Mouse (Mus musculus) adrenal gland, postnatal 4 days (tissue): ENCODE data around the gene Mrpl44. TPM values are rescaled to one million over a fixed set of nuclear protein-coding genes. Genes with fewer than 3 reads are reported as not detected.

Source experiments
- total RNA-seq, 2 experiments: library from RNA; stranded (reverse); gene quantifications; 2 replicates each; pipeline ENCODE4 v1.2.3; 2021

The Mrpl44 gene
- total RNA-seq, 2 experiments from 2014 or later, result 59.6 to 65.1 TPM

Other genes with a start within 250 kb of the Mrpl44 start
- gene Ap1s3, start 104.0 kb upstream of the Mrpl44 start, total RNA-seq, result 1 to 10 TPM; 1.4 to 2.4 TPM
- 10 to 100 TPM; 46.4 TPM for gene Wdfy1, start 125 bp downstream of the Mrpl44 start, total RNA-seq
- 10 to 100 TPM; 20.1 to 31.4 TPM for gene Serpine2, start 85.2 kb downstream of the Mrpl44 start, total RNA-seq